In the genomic region with DNA sequence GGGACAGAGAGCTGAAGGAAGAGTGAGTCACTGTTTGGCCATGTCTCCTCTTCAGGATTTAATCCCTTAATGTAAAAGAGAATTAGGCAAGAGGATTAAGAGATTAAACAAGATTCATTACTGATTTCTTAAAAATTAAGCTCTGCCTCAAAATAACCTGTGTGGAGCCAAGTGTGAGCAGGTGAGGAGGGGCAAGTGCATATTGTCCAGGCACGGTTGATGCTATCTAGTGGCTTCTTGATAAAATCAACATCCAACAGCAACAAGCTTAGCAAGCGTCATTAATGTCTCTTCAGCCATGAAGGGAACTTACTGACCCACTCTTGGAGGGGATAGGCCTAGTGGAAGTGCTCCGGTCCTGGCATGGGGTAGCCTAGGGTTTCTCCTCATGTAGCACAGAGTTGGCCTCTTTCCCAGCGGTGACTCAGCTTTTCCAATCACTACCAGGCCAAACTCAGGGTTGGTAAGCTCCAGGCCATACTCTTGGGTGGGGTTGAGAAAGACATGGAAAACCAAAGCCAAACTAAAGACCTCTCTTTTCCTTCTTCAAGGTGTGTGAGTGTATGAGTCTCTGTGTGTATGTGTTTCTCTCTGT, we compare ENCODE assay signal across 10 mouse cellular contexts. TPM values are rescaled to one million over a fixed set of nuclear protein-coding genes. Genes with fewer than 3 reads are reported as not detected.
DNase-seq lines count a peak whose midpoint lies in the region; TF ChIP-seq lines count a peak whose summit lies in the region.
"Had no signal": no experiment of that assay in that cellular context is flagged by ENCODE, and none has a peak within 500 bp of the region (broad histone marks: within the 10 kb centered on the region; RNA-seq: fewer than 3 reads in every experiment).

No protein-coding gene starts in this region.

- no peaks in the 10 kb centered on the region for H3K27me3 ChIP-seq in C2C12 (ENCODE audit: control insufficient read depth, insufficient read depth, insufficient read length)

- no peak overlapping the region for H3ac ChIP-seq in C2C12 (ENCODE audit: control insufficient read depth, insufficient read length, low read depth)

- H3K79me2 ChIP-seq in C2C12 (ENCODE audit: control insufficient read depth, insufficient read depth) = no peaks in the 10 kb centered on the region

- H3K4me1 ChIP-seq in bone marrow macrophage, adult 2 months (ENCODE audit: control insufficient read depth, insufficient read depth, low read length) = peaks cover 24% of the 10 kb centered on the region

- DNase-seq in heart, adult 8-10 months (ENCODE audit: low spot score) = peak; percentile 23
- DNase-seq in heart, postnatal 14 days = no peak
- peak; percentile 42 for DNase-seq in kidney, postnatal 10 days
- DNase-seq in spleen, postnatal 10 days (ENCODE audit: low spot score in 2 of 2) = no peak
- DNase-seq in right cerebral cortex, adult 18-20 months = no peak
- no peak for DNase-seq in thymus, postnatal 14 days
- DNase-seq: spleen, adult 18-20 months had no signal

- no peak for TF ChIP-seq CTCF in C2C12 (IDR thresholded peaks at IDR 0.05; ENCODE audit: control insufficient read depth, insufficient read depth, insufficient read length)
- TF ChIP-seq CTCF in bone marrow macrophage, adult 2 months (IDR thresholded peaks at IDR 0.05; ENCODE audit: low read depth, low read length) = no peak

- no peaks in the 10 kb centered on the region for H3K36me3 ChIP-seq in C2C12 (ENCODE audit: control insufficient read depth, insufficient read depth)

- H3K27ac ChIP-seq in bone marrow macrophage, adult 2 months (ENCODE audit: insufficient read depth, low read depth, low read length) = peak overlapping the region; percentile 85
- H3K27ac ChIP-seq: liver, embryonic 14.5 days had no signal

- TF ChIP-seq POLR2A in bone marrow macrophage, adult 2 months (IDR thresholded peaks at IDR 0.05; ENCODE audit: borderline replicate concordance, low read depth, low read length) = no peak

- intact Hi-C loops in heart, postnatal 14 days (cut with DNase I) = no loop called here

- H3K79me3 ChIP-seq in C2C12 (ENCODE audit: low read depth) = no peaks in the 10 kb centered on the region

- H3K4me3 ChIP-seq in C2C12 (ENCODE audit: insufficient read depth, poor library complexity, severe bottlenecking) = no peak overlapping the region
- peak overlapping the region; percentile 25 for H3K4me3 ChIP-seq in bone marrow macrophage, adult 2 months (ENCODE audit: insufficient read depth, low read length)

TF ChIP-seq in C2C12, 6 proteins besides CTCF, POLR2A, EP300 and RAD21:
- TF ChIP-seq MAX (IDR thresholded peaks at IDR 0.05) (no peak), MYOG (IDR thresholded peaks at IDR 0.05; ENCODE audit: control insufficient read depth, extremely low read depth, insufficient read length) (no peak), USF1 (IDR thresholded peaks at IDR 0.05; ENCODE audit: low read depth) (no peak), CEBPB (IDR thresholded peaks at IDR 0.05; ENCODE audit: low read depth) (peak; percentile 5)

RNA-seq across cellular contexts. Expression of gene Ubr2, which starts 55.0 kb away (rescaled TPM):
- 10 to 100 TPM; 78.8 to 87.7 (median 82.8) TPM for total RNA-seq in heart, adult 8-10 months (2022)
- 10 to 100 TPM; 70.1 to 77.4 TPM for total RNA-seq in heart, postnatal 14 days (2021)
- 18.1 TPM for polyA plus RNA-seq in C2C12 (2012; fragmentation: generic; extraction: Trizol)
- polyA plus RNA-seq in bone marrow macrophage, adult 2 months (2012; ENCODE audit: insufficient read depth, insufficient read length, missing spikeins) = 53.7 and 55.1 TPM in 2 replicates

Comparison
In these comparisons a context has a peak if more than half of its experiments do, and no peak if none do; other contexts are left out.
1. DNase-seq: peak in heart, adult 8-10 months (single experiment) and kidney, postnatal 10 days (single experiment); none in heart, postnatal 14 days (0 of 2), spleen, postnatal 10 days (0 of 2), right cerebral cortex, adult 18-20 months (single experiment) and thymus, postnatal 14 days (single experiment).